Mouse (Mus musculus) myocyte (in vitro differentiated cells): ENCODE measurements at regions not wholly inside any gene's neighbourhood (a gene's known extent, or its start where the extent isn't known, plus 50 kb on each side); places are given as distances from the start of the nearest gene placed in this dataset.

Source experiments
- MYOD1 ChIP-seq, 3 experiments: IDR thresholded peaks; one replicate each; pipeline ENCODE4 v1.6.1; 2011; ENCODE audit warnings: control low read depth in 2 of 3, low read depth in 2 of 3, mild to moderate bottlenecking in 2 of 3, moderate library complexity in 1 of 3; ENCODE audit not compliant: insufficient read length in 2 of 3, control insufficient read depth in 1 of 3
- POLR2A ChIP-seq: IDR thresholded peaks from one replicate; pipeline ENCODE4 v1.6.1; 2011; ENCODE audit warnings: low read depth, mild to moderate bottlenecking, control low read depth, moderate library complexity; ENCODE audit not compliant: insufficient read length
- TCF12 ChIP-seq: IDR thresholded peaks from one replicate; pipeline ENCODE4 v1.6.1; 2011; ENCODE audit warnings: mild to moderate bottlenecking, control low read depth; ENCODE audit not compliant: poor library complexity, insufficient read depth, severe bottlenecking
- TCF3 ChIP-seq: IDR thresholded peaks from one replicate; pipeline ENCODE4 v1.6.1; 2011; ENCODE audit warnings: low read depth, control low read depth; ENCODE audit not compliant: insufficient read length
- USF1 ChIP-seq: IDR thresholded peaks from one replicate; pipeline ENCODE4 v1.6.1; 2011; ENCODE audit warnings: low read depth, mild to moderate bottlenecking, control low read depth, moderate library complexity

DNA sequence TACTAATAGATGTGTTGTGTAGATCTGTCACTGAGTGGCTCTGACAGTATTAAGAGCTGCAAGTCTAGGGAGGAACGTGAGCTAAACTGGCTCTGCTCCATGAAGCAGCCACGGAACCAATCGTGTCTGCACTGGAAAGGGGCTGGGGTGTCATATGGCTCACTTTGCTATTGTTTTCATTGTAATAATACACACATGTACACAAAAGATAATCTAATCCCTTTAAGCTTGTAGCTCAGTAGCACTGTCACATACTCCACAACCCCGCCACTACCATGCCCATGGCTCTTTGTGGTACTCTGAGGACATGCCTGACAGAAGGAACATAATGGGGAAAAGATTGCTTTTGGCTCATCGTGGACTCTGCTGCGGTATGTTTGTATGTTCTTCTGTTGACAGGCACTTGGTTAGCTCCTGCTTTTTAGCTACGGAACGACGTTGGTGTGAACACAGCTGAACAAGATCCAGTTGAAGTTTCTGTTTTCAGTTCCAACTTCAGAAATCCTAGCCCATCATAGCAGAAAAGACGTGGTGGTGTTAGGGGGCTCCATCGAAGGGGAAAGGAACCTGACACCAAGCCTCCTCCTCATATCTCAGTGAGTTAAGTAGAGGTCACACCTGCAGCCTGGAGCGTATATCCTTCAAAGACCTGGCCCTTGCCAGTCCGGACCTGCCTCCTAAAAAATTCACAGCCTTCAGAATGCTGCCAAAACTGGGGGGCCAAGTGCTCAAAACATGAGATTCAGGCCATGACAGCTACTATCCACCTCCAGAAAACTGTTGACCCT, 159.6 kb upstream of the Fam19a5 start:
- no peak for TF ChIP-seq TCF12
- no peak for TF ChIP-seq TCF3
- no peak for TF ChIP-seq POLR2A
- TF ChIP-seq USF1 = no peak
- no peak for TF ChIP-seq MYOD1 (IDR thresholded peaks at IDR 0.05; ENCODE audit: control insufficient read depth in 1 of 3, insufficient read length in 2 of 3, low read depth in 2 of 3)
